Mouse (Mus musculus): ENCODE results near the gene Rhox2a. TPM values are rescaled to one million over a fixed set of nuclear protein-coding genes. Genes with fewer than 3 reads are reported as not detected.
"Not testable (repeated sequence)": the region's sequence is repeated elsewhere in the genome, so short reads cannot be mapped to it uniquely, and the experiment has no call there.

Gene Rhox2a
- not detected for total RNA-seq (2021)
- long read RNA-seq, experiment 1 = 0 reads
- long read RNA-seq, experiment 2 = 0 reads

DNA sequence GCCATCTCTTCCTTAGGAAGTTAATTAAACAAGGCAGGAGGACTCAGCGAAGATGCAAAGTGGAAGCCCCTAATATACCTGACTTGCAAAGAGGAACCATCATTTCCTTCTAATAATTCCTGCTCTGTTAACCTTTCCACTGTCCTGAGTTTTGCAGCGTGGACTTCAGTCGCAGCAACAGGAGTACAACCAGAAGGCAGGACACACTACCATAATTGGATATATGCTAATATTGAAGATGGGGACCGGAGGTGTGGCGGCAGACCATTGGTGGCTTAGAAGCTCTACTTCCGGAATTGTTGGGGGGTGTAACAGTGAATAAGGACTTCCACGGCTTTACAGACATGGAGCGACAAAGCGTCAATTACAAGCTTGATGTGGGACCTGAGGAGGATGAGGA is at the start of gene Rhox2a:
Rhox2a (plus strand) TSS at position 301 of the 400 bp plus-strand sequence.
- not testable (repeated sequence) for DNase-seq

DNA sequence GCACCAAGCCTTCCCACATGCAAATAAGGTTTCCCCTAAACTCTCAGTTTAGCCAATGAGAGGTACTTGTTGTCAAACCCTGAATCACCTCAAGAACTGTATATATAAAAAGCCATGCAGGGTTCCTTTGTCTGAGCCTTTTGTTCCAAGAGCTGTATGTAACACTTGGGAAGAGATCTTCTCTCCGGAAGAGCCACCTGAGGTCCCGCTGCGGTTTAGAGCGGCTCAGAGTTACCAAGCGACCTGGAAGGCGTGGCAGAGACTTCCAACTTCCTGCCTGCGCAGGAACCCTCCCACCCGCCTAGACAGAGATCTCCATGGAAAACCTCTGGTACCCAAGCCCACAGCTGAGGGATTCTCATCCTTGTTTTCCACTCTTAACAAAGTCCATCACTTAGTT is 46.1 kb upstream of the Rhox2a start:
- DNase-seq = no peak

DNA sequence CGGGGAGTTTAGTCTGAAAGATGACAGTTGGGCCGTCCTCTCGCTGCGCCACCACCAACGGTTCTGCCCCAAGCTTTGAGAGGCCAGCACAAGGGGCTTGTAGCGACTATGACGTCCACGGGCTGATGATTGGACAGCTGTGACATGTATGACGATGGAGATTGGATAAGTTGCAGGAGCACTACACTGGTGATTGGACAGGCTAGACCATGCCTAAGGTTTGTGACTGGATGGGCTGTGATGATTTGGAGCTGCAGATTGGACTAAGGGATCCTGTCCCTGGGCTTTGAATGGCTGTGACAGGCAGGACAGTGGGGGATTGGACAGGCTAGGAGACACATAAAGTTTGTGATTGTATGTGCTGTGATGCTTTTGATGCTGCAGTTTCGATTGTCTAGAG is 33.8 kb upstream of the Rhox2a start, which contains the start of gene Gm9:
Gm9 (minus strand) TSS at position 101 of the 400 bp plus-strand sequence.
- DNase-seq = no peak

DNA sequence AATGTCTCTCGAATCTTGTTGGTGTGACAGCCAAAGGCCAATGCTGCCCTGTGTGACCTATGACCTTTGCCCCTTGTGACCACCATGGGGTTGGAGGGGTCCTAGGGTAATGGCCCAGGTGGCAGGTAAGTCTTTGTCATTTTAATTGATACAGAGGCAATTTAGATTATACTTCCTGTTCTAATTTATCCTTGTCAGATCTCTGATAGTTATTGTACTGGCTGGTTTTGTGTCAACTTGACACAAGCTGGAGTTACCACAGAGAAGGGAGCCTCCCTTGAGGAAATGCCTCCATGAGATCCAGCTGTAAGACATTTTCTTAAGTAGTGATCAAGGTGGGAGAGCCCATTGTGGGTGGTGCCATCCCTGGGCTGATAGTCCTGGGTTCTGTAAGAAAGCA is 22.6 kb upstream of the Rhox2a start, which contains the start of gene Rhox1:
Rhox1 (minus strand) TSS at position 101 of the 400 bp plus-strand sequence.
- DNase-seq = not testable (repeated sequence)

DNA sequence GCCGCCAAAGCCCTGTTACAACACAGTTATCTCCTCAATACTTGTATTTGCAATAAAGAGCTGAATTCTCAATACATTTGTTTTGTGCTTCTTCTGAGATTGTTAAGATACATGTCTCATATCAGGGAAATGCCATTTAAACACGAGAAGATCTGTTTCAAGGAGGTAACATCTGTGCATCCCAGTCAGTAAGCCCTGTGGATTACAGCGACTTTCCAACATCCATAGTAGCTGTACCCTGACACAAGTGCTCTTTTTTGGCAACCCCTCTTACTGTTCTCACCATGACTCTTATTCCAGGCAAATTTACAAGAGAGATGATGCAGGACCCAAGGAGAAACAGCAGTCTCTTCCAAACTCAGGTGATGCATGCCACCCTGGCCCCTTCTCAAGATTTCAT is 4.8 kb downstream of the Rhox2a start, which contains the start of gene Rhox3a:
Rhox3a (plus strand) TSS at position 301 of the 400 bp plus-strand sequence.
- DNase-seq = not testable (repeated sequence)

DNA sequence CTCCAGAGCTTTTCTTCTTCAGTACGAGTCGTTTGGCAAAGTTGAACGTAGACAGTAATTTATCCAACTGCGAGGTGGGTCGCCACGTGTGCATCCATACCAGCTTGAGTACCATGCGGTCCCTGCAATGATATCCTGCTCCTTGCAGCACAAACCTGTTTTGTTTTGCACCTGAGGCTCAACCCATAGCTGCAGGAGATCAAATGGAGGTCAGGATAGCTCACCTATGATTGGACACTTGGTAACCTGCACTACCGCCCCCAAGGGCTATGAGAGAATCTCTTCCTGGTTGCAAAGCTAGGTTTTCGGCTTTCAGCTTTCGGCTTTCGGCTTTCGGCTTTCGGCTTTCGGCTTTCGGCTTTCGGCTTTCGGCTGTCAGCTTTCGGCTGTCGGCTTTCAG is 20.3 kb downstream of the Rhox2a start, which contains the start of gene Rhox4a:
Rhox4a (plus strand) TSS at position 301 of the 400 bp plus-strand sequence.
- not testable (repeated sequence) for DNase-seq

Other genes starting within 250 kb of the Rhox2a start
- gene Sowahd, start 196.1 kb upstream of the Rhox2a start, total RNA-seq (2021) = not detected
- gene Rpl39, start 159.6 kb upstream of the Rhox2a start, total RNA-seq (2021) = 100 to 1,000 TPM; 239 to 266 TPM
- 1 to 10 TPM; 8.5 to 8.7 TPM for gene Upf3b, start 134.7 kb upstream of the Rhox2a start, total RNA-seq (2021)
- 1 to 10 TPM; 6.4 to 8.3 TPM for gene Nkap, start 118.2 kb upstream of the Rhox2a start, total RNA-seq (2021)
- not detected for gene Akap14, start 76.1 kb upstream of the Rhox2a start, total RNA-seq (2021)
- 100 to 1,000 TPM; 430 to 453 TPM for gene Ndufa1, start 53.8 kb upstream of the Rhox2a start, total RNA-seq (2021)
- gene Rnf113a1, start 53.7 kb upstream of the Rhox2a start, total RNA-seq (2021) = 1 to 10 TPM; 1.8 to 2.8 TPM
- not detected for gene Gm9, start 33.9 kb upstream of the Rhox2a start, total RNA-seq (2021)
- not detected for gene Rhox1, start 22.7 kb upstream of the Rhox2a start, total RNA-seq (2021)
- gene Rhox3a, start 4.9 kb downstream of the Rhox2a start, total RNA-seq (2021) = not detected
- gene Rhox4a, start 20.4 kb downstream of the Rhox2a start, total RNA-seq (2021) = not detected
- not detected for gene Rhox3a2, start 135.1 kb downstream of the Rhox2a start, total RNA-seq (2021)
- gene Rhox4a2, start 145.9 kb downstream of the Rhox2a start, total RNA-seq (2021) = not detected
- gene Rhox2b, start 167.1 kb downstream of the Rhox2a start, total RNA-seq (2021) = not detected
- gene Rhox4b, start 187.5 kb downstream of the Rhox2a start, total RNA-seq (2021) = not detected
- gene Rhox2c, start 208.7 kb downstream of the Rhox2a start, total RNA-seq (2021) = not detected
- gene Rhox3c, start 213.6 kb downstream of the Rhox2a start, total RNA-seq (2021) = not detected
- gene Rhox4c, start 235.4 kb downstream of the Rhox2a start, total RNA-seq (2021) = not detected
- gene Rhox2d, start 248.5 kb downstream of the Rhox2a start, total RNA-seq (2021) = not detected

Data from gastrocnemius, postnatal 25 days (tissue).